Mouse (Mus musculus) CH12.LX (cell line): ENCODE measurements at regions not wholly inside any gene's neighbourhood (a gene's known extent, or its start where the extent isn't known, plus 50 kb on each side); places are given as distances from the start of the nearest gene placed in this dataset.

ENCODE experiments used
- DNase-seq: peaks from one replicate; pipeline ENCODE4 v3.0.0-alpha.2; 2013; ENCODE audit errors: extremely low read depth
- H3K27ac ChIP-seq: 2 replicates; pipeline ENCODE4 v1.5.1; 2012; ENCODE audit warnings: low read depth, mild to moderate bottlenecking, control low read depth, moderate library complexity; ENCODE audit not compliant: insufficient read depth
- H3K27me3 ChIP-seq: replicated peaks from 2 replicates; pipeline ENCODE3; 2012; ENCODE audit warnings: inconsistent platforms
- H3K36me3 ChIP-seq, 2 experiments: replicated peaks in 1 of 2; 2 replicates each; pipeline versions ENCODE3 to v1.6.1; 2012; ENCODE audit warnings: inconsistent platforms in 1 of 2, low read length in 1 of 2, mild to moderate bottlenecking in 1 of 2, mixed read lengths in 1 of 2, moderate library complexity in 1 of 2; ENCODE audit not compliant: control insufficient read depth in 1 of 2, insufficient read depth in 1 of 2
- H3K4me1 ChIP-seq, 2 experiments: 2 replicates each; pipeline ENCODE4 v1.6.1; 2012; ENCODE audit warnings: inconsistent platforms in 1 of 2, moderate library complexity in 1 of 2; ENCODE audit not compliant: insufficient read depth in 2 of 2, control insufficient read depth in 1 of 2
- H3K4me2 ChIP-seq: 2 replicates; pipeline ENCODE4 v1.6.1; 2012; ENCODE audit warnings: low read depth, mild to moderate bottlenecking, control low read depth; ENCODE audit not compliant: poor library complexity, insufficient read depth, severe bottlenecking
- H3K4me3 ChIP-seq, 3 experiments: fragments of 150-350 bp in 1 of 3; sonication (generic) in 1 of 3; replicated peaks in 1 of 3; 2 replicates each; pipeline versions ENCODE3 to v1.5.1; 2011 to 2012; ENCODE audit warnings: low read depth in 2 of 3, low read length in 2 of 3, mild to moderate bottlenecking in 2 of 3, moderate library complexity in 2 of 3, control low read depth in 1 of 3, improper control_type of control experiment in 1 of 3, inconsistent platforms in 1 of 3, mixed read lengths in 1 of 3; ENCODE audit not compliant: poor library complexity in 1 of 3
- H3K79me2 ChIP-seq: replicated peaks from 2 replicates; pipeline ENCODE4 v1.6.1; 2012; ENCODE audit warnings: mild to moderate bottlenecking, moderate library complexity; ENCODE audit not compliant: control insufficient read depth, poor library complexity, insufficient read depth, severe bottlenecking; ENCODE audit errors: extremely low read depth
- H3K9ac ChIP-seq: 2 replicates; pipeline ENCODE4 v1.6.1; 2012; ENCODE audit warnings: low read depth, mild to moderate bottlenecking, control low read depth, moderate library complexity; ENCODE audit not compliant: insufficient read depth
- H3K9me3 ChIP-seq: replicated peaks from 2 replicates; pipeline ENCODE3; 2012; ENCODE audit warnings: low read length, inconsistent platforms, mixed read lengths
- CHD1 ChIP-seq: IDR thresholded peaks from 2 replicates; pipeline ENCODE4 v1.6.1; 2012; ENCODE audit warnings: low read depth, low read length, improper control_type of control experiment, inconsistent platforms
- ELF1 ChIP-seq: IDR thresholded peaks from 2 replicates; pipeline ENCODE4 v1.6.1; 2014; ENCODE audit warnings: low read depth, mild to moderate bottlenecking, inconsistent platforms, low read length, improper control_type of control experiment
- HCFC1 ChIP-seq: IDR thresholded peaks from 2 replicates; pipeline ENCODE4 v1.6.1; 2012; ENCODE audit warnings: low read depth, mild to moderate bottlenecking, inconsistent platforms, low read length, improper control_type of control experiment
- IRF4 ChIP-seq: IDR thresholded peaks from 2 replicates; pipeline ENCODE4 v1.6.1; 2014; ENCODE audit warnings: low read depth, mild to moderate bottlenecking, inconsistent platforms, low read length, improper control_type of control experiment
- MXI1 ChIP-seq: IDR thresholded peaks from 2 replicates; pipeline ENCODE4 v1.6.1; 2011; ENCODE audit warnings: mild to moderate bottlenecking, low read depth, low read length, improper control_type of control experiment
- PAX5 ChIP-seq: IDR thresholded peaks from 2 replicates; pipeline ENCODE4 v1.6.1; 2012; ENCODE audit warnings: low read length, inconsistent platforms, mixed read lengths
- POLR2AphosphoS2 ChIP-seq: IDR thresholded peaks from 2 replicates; pipeline ENCODE4 v1.6.1; 2011; ENCODE audit warnings: low read depth, low read length, improper control_type of control experiment
- RAD21 ChIP-seq: IDR thresholded peaks from 2 replicates; pipeline ENCODE4 v1.6.1; 2011; ENCODE audit warnings: low read depth, mild to moderate bottlenecking, low read length, improper control_type of control experiment, moderate library complexity
- RCOR1 ChIP-seq: conservative IDR thresholded peaks from 2 replicates; pipeline ENCODE4 v1.6.1; 2012; ENCODE audit warnings: low read depth, mild to moderate bottlenecking, inconsistent platforms, low read length, improper control_type of control experiment
- TBP ChIP-seq: conservative IDR thresholded peaks from 2 replicates; pipeline ENCODE4 v1.6.1; 2011; ENCODE audit warnings: low read depth, low read length, improper control_type of control experiment
- TCF12 ChIP-seq: IDR thresholded peaks from 2 replicates; pipeline ENCODE4 v1.6.1; 2014; ENCODE audit warnings: low read depth, mild to moderate bottlenecking, inconsistent platforms, low read length, improper control_type of control experiment
- ZC3H11A ChIP-seq: IDR thresholded peaks from 2 replicates; pipeline ENCODE4 v1.6.1; 2012; ENCODE audit warnings: low read depth, mild to moderate bottlenecking, inconsistent platforms, low read length, improper control_type of control experiment
- ZKSCAN1 ChIP-seq: IDR thresholded peaks from 2 replicates; pipeline ENCODE4 v1.6.1; 2012; ENCODE audit warnings: low read depth, inconsistent platforms, low read length, improper control_type of control experiment, borderline replicate concordance
- ZNF384 ChIP-seq: IDR thresholded peaks from 2 replicates; pipeline ENCODE4 v1.6.1; 2012; ENCODE audit warnings: low read depth, low read length, improper control_type of control experiment, inconsistent platforms
- dilution Hi-C: fragments of 300-500 bp; cut with MboI; formaldehyde crosslinking; loops from 2 replicates; pipeline ENCODE4 v1.14.3; 2020; ENCODE audit warnings: low sequenced_read_pairs; ENCODE audit not compliant: extremely low pct_unique_long_range_greater_than_20kb, extremely low pct_ligation_motif_present
- in situ Hi-C: fragments of 300-500 bp; cut with MboI; formaldehyde crosslinking; loops from 3 replicates; pipeline ENCODE4 v1.14.3; 2019; ENCODE audit warnings: low sequenced_read_pairs, low pct_ligation_motif_present, low pct_unique_long_range_greater_than_20kb, mixed read lengths

DNA sequence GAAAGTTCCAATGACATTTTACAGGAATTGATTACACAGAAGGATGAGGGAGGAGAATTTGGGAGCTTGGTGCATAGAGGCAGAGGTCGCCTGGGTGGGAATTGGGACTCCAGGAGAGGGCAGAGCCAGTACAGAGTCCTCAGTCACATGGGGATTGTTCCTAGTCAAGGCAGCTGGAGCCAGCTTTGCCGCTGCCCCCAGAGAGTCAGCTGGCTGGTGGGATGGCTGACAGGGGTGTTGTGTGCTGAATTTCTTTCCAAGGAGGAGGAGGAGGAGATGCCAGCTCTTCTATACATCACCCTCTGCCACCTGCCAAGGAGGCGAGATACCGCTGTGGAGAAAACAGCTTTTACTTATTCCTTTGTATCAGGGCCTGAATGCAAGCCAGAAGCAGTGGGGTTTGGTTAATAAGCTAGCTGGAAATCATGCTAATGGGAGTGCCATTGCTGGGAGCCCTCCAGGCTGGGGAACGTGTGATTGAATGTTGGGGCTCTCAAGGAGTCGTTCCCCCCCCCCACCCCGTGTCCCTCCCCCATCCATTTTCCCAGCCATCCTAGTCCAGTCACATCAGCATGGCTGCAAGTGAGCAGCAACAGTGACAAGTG is 78.8 kb upstream of the Dlx2 start:
- peaks cover 13 to 31% of the 10 kb centered on the region in 2 experiments for H3K4me1 ChIP-seq
- no peaks in the 10 kb centered on the region for H3K79me2 ChIP-seq
- no peaks in the 10 kb centered on the region for H3K36me3 ChIP-seq
- no peak overlapping the region for H3K9ac ChIP-seq
- H3K4me2 ChIP-seq, result no peak overlapping the region
- TF ChIP-seq RCOR1 (no peak), IRF4 (no peak), ELF1 (no peak), HCFC1 (no peak), ZKSCAN1 (no peak), RAD21 (no peak), MXI1 (no peak)
- H3K27ac ChIP-seq, result no peak overlapping the region
- H3K27me3 ChIP-seq, result no peaks in the 10 kb centered on the region
- DNase-seq, result no peak
- H3K9me3 ChIP-seq, result peaks cover 8% of the 10 kb centered on the region
- in situ Hi-C loops (no loop called here), dilution Hi-C loops (no loop called here)
- no peak overlapping the region for H3K4me3 ChIP-seq

DNA sequence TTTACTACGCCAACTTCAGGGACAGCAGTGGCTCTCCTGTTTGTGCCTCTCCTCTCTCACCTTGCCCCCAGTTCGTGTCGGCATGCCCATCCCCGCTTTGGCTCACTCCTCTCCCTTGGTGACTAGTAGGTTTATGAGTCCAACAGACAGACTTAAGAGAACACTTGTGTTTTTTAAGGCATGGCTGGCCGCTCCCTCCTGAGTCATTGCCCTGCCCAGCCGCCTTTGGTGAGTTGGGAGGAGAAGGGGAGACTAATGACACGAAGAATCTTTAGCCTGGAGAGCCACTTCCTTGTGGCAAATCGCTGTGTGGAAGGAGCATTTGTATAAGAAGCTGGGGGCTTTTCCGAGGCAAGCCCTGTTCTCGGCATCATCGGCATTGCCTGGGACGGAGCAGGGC is 79.8 kb upstream of the Dlx2 start:
- Histone ChIP-seq H3K79me2 (no peaks in the 10 kb centered on the region), H3K4me3 (no peak overlapping the region), H3K9me3 (peaks cover 5% of the 10 kb centered on the region), H3K4me1 (peaks cover 13 to 31% of the 10 kb centered on the region in 2 experiments), H3K27ac (no peak overlapping the region), H3K4me2 (no peak overlapping the region), H3K27me3 (no peaks in the 10 kb centered on the region), H3K9ac (no peak overlapping the region), H3K36me3 (no peaks in the 10 kb centered on the region)
- dilution Hi-C loops, result no loop called here
- TF ChIP-seq ZNF384 (no peak), IRF4 (no peak), TCF12 (no peak), CHD1 (no peak), POLR2AphosphoS2 (no peak), ZKSCAN1 (no peak), PAX5 (no peak), ELF1 (no peak), TBP (no peak), ZC3H11A (no peak)
- in situ Hi-C loops, result no loop called here
- no peak for DNase-seq
